Mouse (Mus musculus) lung, postnatal 25 days (tissue): ENCODE measurements around the gene Ccp110.

Experiments
- DNase-seq: peaks from one replicate; pipeline ENCODE4 v3.0.0; 2022; ENCODE audit warnings: low spot score

Gene Ccp110

DNA sequence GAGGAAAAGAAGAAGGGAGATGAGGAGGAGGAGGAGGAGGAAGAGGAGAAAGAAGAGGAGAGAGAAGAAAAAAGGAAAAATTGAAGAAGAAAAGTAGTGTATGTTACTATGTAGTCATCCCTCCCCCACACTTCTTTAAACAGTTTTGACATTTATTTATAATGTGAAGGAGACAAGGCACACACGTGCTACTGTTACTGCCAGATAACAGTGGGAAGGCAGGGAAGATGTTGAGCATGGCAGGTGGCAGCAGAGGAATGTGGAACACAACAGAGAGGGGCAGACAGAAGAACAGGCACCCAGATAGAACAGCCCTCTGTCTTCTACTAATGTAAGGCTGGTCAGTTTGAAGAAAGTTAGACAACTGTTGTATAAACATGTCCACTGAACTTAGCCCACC lies 57.3 kb downstream of the Ccp110 start:
- no peak for DNase-seq

DNA sequence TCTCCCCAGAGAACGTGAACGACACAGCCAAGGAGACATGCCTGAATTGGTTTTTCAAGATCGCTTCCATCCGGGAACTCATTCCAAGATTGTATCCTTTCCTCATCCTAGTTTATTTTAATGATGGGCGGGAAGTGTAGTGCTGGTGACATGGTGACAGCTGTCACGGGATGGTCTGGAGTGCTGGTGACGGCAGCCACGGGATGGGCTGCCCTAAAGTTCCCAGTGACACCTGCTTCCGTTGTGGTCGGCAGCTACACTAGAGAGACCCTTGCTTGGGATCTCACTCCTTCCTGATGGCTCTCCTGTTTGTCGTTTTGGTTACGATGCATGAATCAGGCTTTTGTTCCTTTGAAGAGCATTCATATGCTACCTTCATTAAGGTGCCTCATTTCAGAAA lies 60.7 kb downstream of the Ccp110 start:
- DNase-seq = no peak

DNA sequence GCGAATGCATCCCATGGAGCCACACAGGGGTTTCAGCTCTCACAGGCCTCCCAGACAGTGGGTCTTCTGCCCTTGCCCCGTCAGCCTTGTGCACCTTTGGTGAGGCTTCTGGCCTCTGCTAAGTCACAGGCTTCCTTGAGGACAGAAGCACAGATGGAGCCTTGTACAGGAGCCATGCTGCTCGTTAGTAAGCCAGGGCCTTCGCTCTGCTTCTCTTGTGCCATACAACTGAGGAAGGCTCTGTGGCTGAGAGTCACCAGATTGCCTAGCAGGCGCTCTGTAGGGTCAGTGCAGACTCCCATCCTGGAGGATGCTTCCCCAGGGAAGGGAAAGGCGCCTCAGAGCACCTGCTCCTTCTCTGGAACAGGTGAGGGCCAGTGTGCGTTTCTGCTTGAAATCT lies 63.6 kb downstream of the Ccp110 start:
- DNase-seq = no peak

- DNase-seq = no peak
These were observed 64.1 kb downstream of the Ccp110 start for GRCm38 (mm10) chr7:118776491-118776890.

DNA sequence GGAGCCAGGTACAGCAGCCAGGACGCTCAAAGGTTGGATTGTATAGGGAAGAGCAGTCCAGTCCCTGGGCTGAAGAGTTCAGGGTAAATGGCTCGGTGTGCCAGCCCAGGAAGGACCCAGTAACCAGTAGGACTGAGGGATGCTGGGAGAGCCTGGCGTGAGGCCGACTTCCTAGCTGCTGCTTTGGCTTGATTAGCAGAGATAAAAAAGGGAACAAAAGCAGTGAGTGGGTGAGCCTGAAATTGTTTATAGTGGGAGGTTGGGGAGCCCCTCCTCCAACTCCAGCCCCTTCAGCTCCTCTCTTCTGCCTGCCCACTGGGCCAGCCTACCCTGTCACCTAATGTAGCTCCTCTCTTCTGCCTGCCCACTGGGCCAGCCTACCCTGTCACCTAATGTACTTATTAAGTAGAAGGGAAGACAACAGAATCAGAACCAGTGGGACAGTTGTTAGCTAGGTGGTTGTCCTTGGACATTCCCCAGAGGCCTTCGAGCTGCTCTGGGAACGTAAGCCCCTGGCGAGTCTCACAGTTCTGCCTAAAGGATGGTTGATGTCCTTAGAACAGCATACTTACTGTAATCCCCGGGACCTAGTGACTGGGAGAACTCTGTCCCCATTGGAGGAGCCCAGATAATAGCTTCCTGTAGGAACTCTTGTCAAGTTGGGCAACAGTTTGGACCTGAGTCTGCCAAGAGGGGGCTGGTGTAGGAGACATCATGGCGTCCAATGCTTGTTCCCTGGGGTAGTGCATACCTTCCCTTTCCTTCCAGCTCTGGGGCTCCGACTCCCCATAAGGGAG lies 65.4 kb downstream of the Ccp110 start:
- DNase-seq = peak; percentile 32

GRCm38 (mm10) chr7:118778561-118778960 lies 66.2 kb downstream of the Ccp110 start:
- no peak for DNase-seq

- DNase-seq = no peak
These were observed 71.1 kb downstream of the Ccp110 start for GRCm38 (mm10) chr7:118783305-118784001.

GRCm38 (mm10) chr7:118786091-118786490 lies 73.7 kb downstream of the Ccp110 start:
- DNase-seq = no peak
